Mouse (Mus musculus) gastrocnemius, postnatal 4 days (tissue): ENCODE measurements around the gene Plce1. TPM values are rescaled to one million over a fixed set of nuclear protein-coding genes. Genes with fewer than 3 reads are reported as not detected.

Source experiments
- DNase-seq, 2 experiments: peaks; one replicate each; pipeline ENCODE4 v3.0.0; 2021 to 2022; ENCODE audit warnings: low spot score in 2 of 2, mixed read lengths in 2 of 2
- long read RNA-seq, 2 experiments: library from polyadenylated mRNA; stranded (forward); transcript quantifications; one replicate each; pipeline ENCODE4 v2.0.0; 2021
- total RNA-seq, 2 experiments: library from RNA; stranded (reverse); gene quantifications; 2 replicates each; pipeline ENCODE4 v1.2.3; 2021

Plce1 gene
- total RNA-seq, result 10 to 100 TPM; 53.1 to 56.9 TPM
- long read RNA-seq, experiment 1, full-length matches to known transcripts, result 1 of 9 reads
- long read RNA-seq, experiment 1, partial matches to known transcripts, result 5 of 9 reads
- long read RNA-seq, experiment 1, other reads (novel, unspliced or antisense), result 3 of 9 reads
- long read RNA-seq, experiment 2, full-length matches to known transcripts, result 1 of 33 reads
- long read RNA-seq, experiment 2, partial matches to known transcripts, result 21 of 33 reads
- long read RNA-seq, experiment 2, other reads (novel, unspliced or antisense), result 11 of 33 reads

DNA sequence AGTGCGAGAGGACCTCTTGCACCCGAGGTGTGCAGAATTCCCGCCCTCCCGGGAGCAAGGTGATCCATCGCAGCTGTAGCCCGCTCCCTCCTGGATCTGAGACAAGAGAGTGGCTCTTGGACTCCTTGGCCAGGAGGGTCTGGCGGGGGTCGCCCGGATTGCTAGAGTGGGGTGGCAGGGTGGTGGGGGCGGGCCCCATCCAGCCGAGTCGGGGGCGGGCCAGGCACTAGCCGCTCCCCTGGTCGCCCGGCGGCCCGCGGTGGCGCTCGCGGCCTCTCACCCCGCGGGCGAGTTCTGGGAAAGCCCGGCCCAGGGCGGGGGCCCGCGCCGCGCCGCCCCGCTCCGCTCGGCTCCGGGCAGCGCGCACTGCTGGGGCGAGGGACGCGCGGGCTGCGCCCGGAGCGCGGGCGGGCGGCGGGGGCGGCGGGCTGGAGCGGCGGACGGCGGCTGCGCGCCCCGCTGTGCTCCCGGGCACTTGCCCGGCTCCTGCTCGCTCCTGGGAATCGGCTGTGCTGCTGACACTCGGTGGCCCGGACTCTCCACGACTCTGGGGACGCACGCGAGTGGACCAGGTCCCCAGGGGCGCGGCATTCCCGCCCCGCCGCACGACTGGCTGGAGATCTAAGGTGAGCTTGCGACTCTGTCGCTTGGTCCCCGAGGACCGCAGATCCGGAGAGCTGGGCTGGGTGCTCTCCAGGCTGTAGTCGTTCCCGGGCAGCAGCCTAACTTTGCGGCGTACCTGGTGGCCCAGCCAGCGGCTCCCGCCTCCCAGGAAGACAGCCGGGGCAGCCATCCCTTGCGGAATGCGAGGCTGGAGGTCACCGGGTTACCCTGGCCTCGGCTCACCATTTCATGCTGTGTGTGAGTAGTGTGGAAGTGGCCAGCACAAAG is at the start of gene Plce1:
TSS of gene Plce1 (plus strand) at position 379 of the 891 bp plus-strand sequence.
- peak; percentile 51 to 52 for DNase-seq

DNA sequence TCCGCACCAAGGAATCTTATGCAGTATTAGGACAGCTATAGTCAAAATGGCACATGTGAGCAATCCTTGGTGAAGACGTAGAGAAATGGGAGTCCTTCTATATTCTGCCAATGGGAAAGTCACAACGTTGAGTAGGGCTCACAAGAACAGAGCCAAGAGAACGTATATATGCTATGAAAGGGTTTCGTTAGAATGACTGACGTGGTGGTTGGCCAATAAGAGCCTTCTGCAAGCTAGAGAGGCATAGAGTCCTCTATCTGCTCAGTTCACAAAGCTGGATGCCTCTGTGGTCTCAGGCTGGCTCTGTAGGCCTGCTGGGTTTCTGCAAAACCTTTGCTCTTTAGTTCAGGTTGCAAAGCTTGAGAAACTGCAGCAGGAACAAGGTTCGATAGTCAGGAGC is 49.6 kb upstream of the Plce1 start:
- no peak for DNase-seq

GRCm38 (mm10) chr19:38432021-38432420 is 48.9 kb upstream of the Plce1 start:
- DNase-seq, result no peak

DNA sequence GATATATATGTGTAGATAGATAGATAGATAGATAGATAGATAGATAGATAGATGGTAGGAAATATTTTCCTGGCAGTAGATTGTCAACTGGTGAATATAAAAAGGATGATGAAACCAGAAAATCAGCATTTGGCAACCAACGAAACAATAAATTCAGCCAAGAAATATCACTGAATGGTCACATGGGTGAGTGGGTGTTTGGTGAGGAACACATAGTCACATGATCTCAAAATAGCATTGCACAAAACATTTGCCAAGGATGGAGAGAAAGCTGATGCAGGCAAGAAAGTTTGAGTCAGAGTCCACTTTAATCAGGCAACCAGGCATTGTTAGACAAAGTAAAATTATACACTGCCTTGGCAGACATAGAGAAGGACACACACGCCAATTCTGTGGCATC is 47.5 kb upstream of the Plce1 start:
- DNase-seq, result no peak

DNA sequence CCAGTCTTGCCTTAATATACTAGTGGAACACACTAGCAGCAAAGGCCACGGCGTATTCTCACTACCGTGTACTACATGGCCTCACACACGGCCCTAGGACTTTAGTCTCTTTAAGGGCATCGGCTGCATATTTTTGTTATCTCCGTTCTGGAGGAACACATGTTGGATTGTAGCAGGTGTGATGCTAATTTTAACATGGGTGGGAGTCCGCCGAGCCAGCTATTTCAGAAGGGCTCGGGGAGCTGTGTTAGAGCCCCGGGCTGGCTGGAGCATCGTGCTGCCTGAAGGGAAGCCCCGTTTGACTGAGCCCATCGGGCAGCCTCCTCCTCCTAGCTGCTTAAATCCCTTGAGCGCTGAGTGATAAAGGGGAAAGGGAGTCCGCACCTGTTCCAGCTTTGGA is 45.7 kb upstream of the Plce1 start:
- DNase-seq, result no peak

DNA sequence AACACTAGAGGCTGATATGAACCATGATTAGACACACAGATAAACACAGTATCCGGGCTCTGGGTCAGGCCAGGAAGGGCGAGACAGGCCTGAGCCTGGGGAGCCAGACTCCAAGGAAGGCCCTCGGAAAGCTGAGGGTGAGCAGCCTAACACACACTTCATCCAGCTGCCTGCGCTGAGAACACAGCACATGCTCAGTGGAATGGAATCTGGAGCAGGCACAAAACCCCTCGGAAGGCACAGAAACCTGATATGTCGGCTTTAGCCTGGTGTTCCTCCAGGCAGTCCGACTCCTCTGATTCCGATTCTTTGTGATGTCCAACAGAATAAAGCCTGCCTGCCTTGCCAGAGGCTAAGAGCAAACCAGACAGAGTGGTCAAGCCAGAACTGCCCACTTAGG is 39.0 kb upstream of the Plce1 start:
- no peak for DNase-seq

- no peak for DNase-seq
Measured at GRCm38 (mm10) chr19:38445758-38446157, 35.2 kb upstream of the Plce1 start.

DNA sequence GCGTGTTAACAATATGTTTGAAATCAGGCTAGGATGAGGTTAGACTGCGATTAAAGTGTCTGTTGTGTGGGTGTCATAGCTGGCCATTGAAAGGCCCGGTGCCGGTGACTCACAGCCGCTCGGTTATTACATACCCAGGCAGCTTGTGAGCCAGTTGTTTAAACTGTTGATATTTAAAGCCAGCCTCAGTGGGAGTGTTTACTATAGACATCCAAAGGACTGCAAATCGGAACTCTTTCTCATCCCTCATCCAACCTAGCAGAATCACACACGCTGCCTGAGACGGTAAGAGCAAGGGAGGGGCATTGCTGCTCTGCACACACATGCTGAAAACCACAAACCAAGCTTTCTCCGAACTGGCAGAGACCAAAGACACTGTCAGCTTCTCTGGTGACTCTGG is 25.7 kb upstream of the Plce1 start:
- no peak for DNase-seq

GRCm38 (mm10) chr19:38458996-38459395 is 21.9 kb upstream of the Plce1 start:
- no peak for DNase-seq

- DNase-seq, result no peak
Measured at GRCm38 (mm10) chr19:38460696-38461095, 20.2 kb upstream of the Plce1 start.

- no peak for DNase-seq
Measured at GRCm38 (mm10) chr19:38470257-38470893, 10.5 kb upstream of the Plce1 start.

GRCm38 (mm10) chr19:38475394-38475793 is 5.5 kb upstream of the Plce1 start:
- DNase-seq, result no peak

DNA sequence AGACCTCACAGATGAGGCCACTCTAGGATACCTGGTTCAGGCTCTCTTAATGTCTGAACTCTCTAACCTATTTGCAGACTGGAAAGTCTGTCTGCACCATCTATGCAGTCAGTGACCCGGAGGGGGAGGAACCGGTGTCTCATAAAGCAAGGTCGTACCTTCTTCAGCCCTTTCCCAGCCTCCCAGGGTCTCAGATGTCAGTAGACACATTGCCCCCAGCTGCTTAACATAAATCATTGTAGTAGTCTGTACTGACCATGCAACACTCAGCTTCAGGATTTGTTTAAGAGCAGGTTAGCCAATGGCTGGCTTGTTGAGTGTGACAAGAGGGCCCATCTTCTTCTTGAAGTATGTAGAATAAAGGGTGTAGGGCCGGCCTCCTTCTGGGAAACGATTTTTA is 2.6 kb upstream of the Plce1 start:
- DNase-seq, result no peak

- peak in 1 of 2 experiments; percentile 54 for DNase-seq
Measured at GRCm38 (mm10) chr19:38478948-38479347, 2.0 kb upstream of the Plce1 start.

DNA sequence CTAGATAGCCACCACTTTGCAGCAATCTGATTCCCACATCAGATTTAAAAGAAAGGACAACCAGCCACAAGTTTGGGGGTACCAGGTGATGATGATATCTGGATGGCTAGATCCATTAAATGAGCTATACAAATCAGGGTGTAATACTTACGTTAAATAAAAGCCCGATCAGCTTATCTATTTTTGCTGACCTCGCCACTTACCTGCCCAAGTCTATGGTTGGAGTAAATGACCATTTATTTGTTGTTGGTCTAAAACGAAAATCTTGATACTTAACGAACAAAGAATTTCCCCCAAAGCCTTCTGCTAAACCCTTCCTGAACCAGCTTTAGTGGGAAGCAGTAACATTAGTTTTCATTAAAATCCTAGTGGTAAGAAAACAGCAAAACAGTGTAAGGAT is 1.4 kb upstream of the Plce1 start:
- DNase-seq, result no peak

- DNase-seq, result no peak
Measured at GRCm38 (mm10) chr19:38480156-38480720, 671 bp upstream of the Plce1 start.

DNA sequence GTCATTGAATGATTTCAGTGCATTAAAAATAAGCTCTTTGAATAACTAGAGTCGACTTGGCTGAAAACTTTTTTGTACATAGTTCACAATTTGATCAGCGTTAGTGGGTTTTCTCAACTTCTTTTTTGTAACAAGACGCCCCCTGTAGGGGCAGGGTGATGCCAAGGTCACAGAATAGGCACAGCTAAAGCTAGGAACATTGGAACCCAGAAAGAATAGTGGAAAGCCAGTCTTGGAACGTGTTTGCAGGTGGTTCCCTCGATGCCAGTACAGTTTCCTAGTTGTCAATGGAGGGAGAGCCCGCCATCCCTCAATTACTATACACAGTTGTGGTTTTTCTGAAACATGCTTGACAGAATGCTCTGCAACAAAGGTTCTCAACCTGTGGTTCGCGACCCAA is 997 bp downstream of the Plce1 start:
- DNase-seq, result no peak

GRCm38 (mm10) chr19:38482406-38483181 is 1.7 kb downstream of the Plce1 start:
- DNase-seq, result no peak

GRCm38 (mm10) chr19:38485779-38486555 is 5.1 kb downstream of the Plce1 start:
- DNase-seq, result no peak

- no peak for DNase-seq
Measured at GRCm38 (mm10) chr19:38487501-38487900, 6.6 kb downstream of the Plce1 start.
